Mouse (Mus musculus) forebrain, postnatal 0 days (tissue): ENCODE measurements at regions not wholly inside any gene's neighbourhood (a gene's known extent, or its start where the extent isn't known, plus 50 kb on each side); places are given as distances from the start of the nearest gene placed in this dataset.
A peak's percentile ranks its signal among the peaks of the same experiment; 100 is the strongest.

Experiments
- ATAC-seq: fragments of 200-750 bp; cut with Nextera tagmentation; 2 replicates; pipeline ENCODE4 v1.8.0; 2017; ENCODE audit warnings: mild to moderate bottlenecking, moderate library complexity
- DNase-seq: peaks from one replicate; pipeline ENCODE4 v3.0.0-alpha.2; 2015
- H3K27ac ChIP-seq: fragments of 300-500 bp; sonication (generic); 2 replicates; pipeline ENCODE4 v1.5.1; 2014; ENCODE audit warnings: low read depth, mild to moderate bottlenecking, antibody characterized with exemption, low read length, moderate library complexity, mixed read lengths
- H3K27me3 ChIP-seq: fragments of 300-500 bp; sonication (generic); 2 replicates; pipeline ENCODE4 v1.6.1; 2014; ENCODE audit warnings: mild to moderate bottlenecking, low read length, mixed read lengths; ENCODE audit not compliant: insufficient read depth
- H3K36me3 ChIP-seq: fragments of 300-500 bp; sonication (generic); 2 replicates; pipeline ENCODE4 v1.6.1; 2014; ENCODE audit warnings: mild to moderate bottlenecking, moderate library complexity; ENCODE audit not compliant: insufficient read depth
- H3K4me1 ChIP-seq: fragments of 300-500 bp; sonication (generic); 2 replicates; pipeline ENCODE4 v1.6.1; 2014; ENCODE audit warnings: antibody characterized with exemption; ENCODE audit not compliant: insufficient read depth
- H3K4me2 ChIP-seq: fragments of 300-500 bp; sonication (generic); 2 replicates; pipeline ENCODE4 v1.6.1; 2014; ENCODE audit warnings: low read depth, mild to moderate bottlenecking, moderate library complexity
- H3K4me3 ChIP-seq: fragments of 300-500 bp; sonication (generic); 2 replicates; pipeline ENCODE4 v1.5.1; 2014; ENCODE audit warnings: low read depth, low read length, mixed read lengths
- H3K9ac ChIP-seq: fragments of 300-500 bp; sonication (generic); 2 replicates; pipeline ENCODE4 v1.6.1; 2014; ENCODE audit warnings: mild to moderate bottlenecking
- H3K9me3 ChIP-seq: fragments of 300-500 bp; sonication (generic); 2 replicates; pipeline ENCODE4 v1.6.1; 2016; ENCODE audit warnings: low read length
- CTCF ChIP-seq: sonication (generic); IDR thresholded peaks from 2 replicates; pipeline ENCODE4 v1.5.1; 2016; ENCODE audit warnings: antibody characterized with exemption, control low read depth, low read depth
- WGBS: fragments of 180-500 bp; shearing (Covaris S2); extraction: QIAGEN DNeasy Blood & Tissue Kit; methylation state at CpG from one replicate; pipeline ENCODE4 v1.1.7; 2014; 5-methylcytosine and 5-hydroxymethylcytosine counted together

DNA sequence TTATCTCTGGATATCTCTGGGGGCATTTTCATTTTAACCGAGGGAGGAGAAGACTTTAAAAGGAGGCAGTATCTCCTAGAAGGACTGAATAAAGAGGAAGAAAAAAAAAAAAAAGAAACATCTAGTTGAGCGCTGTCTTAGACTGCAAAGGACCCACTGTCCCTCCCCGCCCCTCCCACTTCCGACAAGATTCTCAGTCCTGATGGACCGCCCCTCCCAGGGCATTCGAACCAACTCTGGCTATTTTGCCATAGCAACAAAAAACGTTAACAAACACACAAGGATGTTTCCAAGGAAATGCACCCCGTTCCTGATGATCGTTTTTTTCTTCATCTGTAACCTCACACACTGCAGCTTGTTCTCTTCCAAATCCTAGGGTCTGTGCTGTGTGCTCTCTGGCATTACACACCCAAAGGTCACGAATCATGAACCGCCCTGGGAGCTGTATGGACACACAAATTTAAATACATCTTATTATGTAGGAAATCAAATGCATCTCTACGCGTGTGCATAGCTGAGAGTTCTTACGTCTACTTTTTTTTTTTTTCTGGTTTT, 75.8 kb downstream of the Rnd3 start:
- no peak for DNase-seq
- Histone ChIP-seq H3K27ac (no peak overlapping the region), H3K27me3 (no peaks in the 10 kb centered on the region), H3K4me3 (no peak overlapping the region), H3K9me3 (no peaks in the 10 kb centered on the region), H3K36me3 (no peaks in the 10 kb centered on the region), H3K9ac (no peak overlapping the region), H3K4me1 (no peaks in the 10 kb centered on the region), H3K4me2 (no peak overlapping the region)
- no peak for TF ChIP-seq CTCF
- 70% methylated on average over 14 of the region's 14 CpGs for WGBS
- no peak for ATAC-seq

- Histone ChIP-seq H3K27me3 (no peaks in the 10 kb centered on the region), H3K4me1 (no peaks in the 10 kb centered on the region), H3K9ac (no peak overlapping the region), H3K4me2 (no peak overlapping the region), H3K36me3 (no peaks in the 10 kb centered on the region), H3K9me3 (no peaks in the 10 kb centered on the region), H3K27ac (no peak overlapping the region), H3K4me3 (no peak overlapping the region)
- ATAC-seq (no peak), DNase-seq (no peak)
- no peak for TF ChIP-seq CTCF
- 79% methylated on average over 6 of the region's 6 CpGs for WGBS
Observed at GRCm38 (mm10) chr2:51072346-51072885, 76.5 kb downstream of the Rnd3 start.

DNA sequence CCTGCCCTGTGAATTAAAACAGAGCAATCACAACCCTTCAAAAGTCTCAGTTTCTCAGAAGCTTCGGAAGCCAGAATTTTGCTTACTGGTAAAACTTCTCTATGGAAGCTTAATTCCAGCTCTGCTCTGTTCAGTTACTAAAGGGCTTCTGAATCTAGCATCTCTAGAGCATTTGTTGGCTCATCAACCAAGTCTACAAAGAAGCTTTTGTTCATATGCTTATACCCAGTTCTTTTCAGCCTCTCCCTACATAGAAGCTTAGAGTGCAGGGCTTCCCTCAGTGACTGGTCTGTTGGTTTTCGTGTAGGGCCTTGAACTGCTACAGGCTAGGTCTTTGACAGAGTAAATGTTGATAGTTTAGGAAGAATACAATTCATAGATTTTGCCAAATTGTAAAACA, 78.0 kb downstream of the Rnd3 start:
- ATAC-seq (no peak), DNase-seq (no peak)
- Histone ChIP-seq H3K9ac (no peak overlapping the region), H3K9me3 (no peaks in the 10 kb centered on the region), H3K4me2 (no peak overlapping the region), H3K4me1 (no peaks in the 10 kb centered on the region), H3K4me3 (no peak overlapping the region), H3K27ac (no peak overlapping the region), H3K27me3 (no peaks in the 10 kb centered on the region), H3K36me3 (no peaks in the 10 kb centered on the region)
- no peak for TF ChIP-seq CTCF
- whole genome bisulfite sequencing, result 39% methylated on average over 2 of the region's 2 CpGs

DNA sequence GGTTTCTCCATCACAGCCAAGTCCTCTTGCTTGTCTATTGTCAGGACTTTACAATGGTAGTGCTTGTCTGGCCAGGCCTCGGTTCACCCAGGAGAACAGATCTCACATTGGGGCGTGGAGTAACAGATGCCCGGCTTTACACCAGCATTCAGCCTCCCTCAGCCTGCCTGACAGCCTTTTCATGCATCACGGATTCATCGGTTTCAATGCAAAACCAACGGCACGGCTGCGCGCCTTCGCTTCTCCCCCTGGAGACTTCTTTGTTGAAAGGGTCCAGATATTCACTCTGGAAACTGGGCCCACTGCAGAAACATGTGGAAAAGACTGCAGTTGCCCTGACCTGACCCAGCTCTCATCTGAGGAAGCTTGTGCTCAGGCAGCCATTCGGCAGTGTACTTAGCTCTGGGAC, 82.5 kb downstream of the Rnd3 start:
- Histone ChIP-seq H3K27ac (peak overlapping the region; percentile 59), H3K9me3 (no peaks in the 10 kb centered on the region; the same call in 1 of the 2 replicates), H3K4me1 (no peaks in the 10 kb centered on the region), H3K27me3 (no peaks in the 10 kb centered on the region), H3K36me3 (no peaks in the 10 kb centered on the region), H3K4me3 (no peak overlapping the region), H3K4me2 (peak overlapping the region; percentile 29), H3K9ac (peak overlapping the region; percentile 7; the same call in 1 of the 2 replicates)
- 4% methylated on average over 11 of the region's 11 CpGs for WGBS
- ATAC-seq, result peak; percentile 85
- no peak for TF ChIP-seq CTCF
- DNase-seq, result peak; percentile 71

DNA sequence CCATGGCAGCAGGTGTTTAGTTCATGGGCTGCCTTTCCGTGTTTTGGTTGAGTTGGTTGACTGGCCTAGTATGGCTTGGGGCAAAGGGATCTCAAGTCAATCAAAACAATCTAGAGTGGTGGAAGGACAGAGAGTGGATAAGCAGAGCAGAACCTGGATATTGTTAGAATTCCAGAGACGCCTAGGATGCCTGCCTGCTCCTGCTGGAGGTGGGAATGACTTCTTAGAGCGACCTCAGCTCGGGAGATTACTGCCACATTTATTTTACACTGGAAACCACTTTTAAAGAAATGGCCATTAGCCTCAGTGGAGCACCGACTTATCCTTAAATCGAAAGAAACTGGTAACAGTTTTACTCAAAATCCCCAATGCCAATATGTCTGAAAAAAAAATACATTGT, 83.1 kb downstream of the Rnd3 start:
- Histone ChIP-seq H3K27ac (peak overlapping the region; percentile 59; the same call in 1 of the 2 replicates), H3K9me3 (no peaks in the 10 kb centered on the region; the same call in 1 of the 2 replicates), H3K4me2 (no peak overlapping the region), H3K9ac (no peak overlapping the region), H3K36me3 (no peaks in the 10 kb centered on the region), H3K27me3 (no peaks in the 10 kb centered on the region), H3K4me3 (no peak overlapping the region), H3K4me1 (no peaks in the 10 kb centered on the region)
- WGBS, result 41% methylated on average over 6 of the region's 6 CpGs
- ATAC-seq, result no peak
- DNase-seq, result no peak
- TF ChIP-seq CTCF, result no peak

DNA sequence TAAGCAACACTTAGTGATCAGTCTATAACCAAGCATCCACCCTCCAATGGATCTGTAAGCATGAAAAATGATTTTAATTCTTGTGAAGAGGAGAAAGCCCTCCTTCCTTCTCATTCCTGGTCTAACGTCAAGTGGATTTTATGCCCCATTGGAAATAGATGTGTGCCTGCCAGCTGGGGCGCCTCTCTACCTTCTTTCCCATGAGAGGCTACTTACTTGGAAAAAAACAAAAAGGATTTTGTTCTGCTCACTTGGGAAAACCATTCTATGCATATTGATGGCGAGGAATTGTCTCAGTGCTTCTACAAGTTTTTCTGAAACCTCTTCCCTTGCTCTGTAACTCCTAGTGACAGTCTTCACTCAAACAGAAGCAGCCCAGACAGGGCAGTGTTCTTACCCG, 84.1 kb downstream of the Rnd3 start:
- H3K27ac ChIP-seq, result no peak overlapping the region
- H3K27me3 ChIP-seq, result no peaks in the 10 kb centered on the region
- ATAC-seq, result no peak
- no peaks in the 10 kb centered on the region for H3K36me3 ChIP-seq
- no peak overlapping the region for H3K4me2 ChIP-seq
- no peak for TF ChIP-seq CTCF
- no peaks in the 10 kb centered on the region; the same call in 1 of the 2 replicates for H3K9me3 ChIP-seq
- no peak overlapping the region for H3K9ac ChIP-seq
- no peak for DNase-seq
- WGBS, result 51% methylated on average over 4 of the region's 4 CpGs
- no peaks in the 10 kb centered on the region for H3K4me1 ChIP-seq
- no peak overlapping the region for H3K4me3 ChIP-seq

DNA sequence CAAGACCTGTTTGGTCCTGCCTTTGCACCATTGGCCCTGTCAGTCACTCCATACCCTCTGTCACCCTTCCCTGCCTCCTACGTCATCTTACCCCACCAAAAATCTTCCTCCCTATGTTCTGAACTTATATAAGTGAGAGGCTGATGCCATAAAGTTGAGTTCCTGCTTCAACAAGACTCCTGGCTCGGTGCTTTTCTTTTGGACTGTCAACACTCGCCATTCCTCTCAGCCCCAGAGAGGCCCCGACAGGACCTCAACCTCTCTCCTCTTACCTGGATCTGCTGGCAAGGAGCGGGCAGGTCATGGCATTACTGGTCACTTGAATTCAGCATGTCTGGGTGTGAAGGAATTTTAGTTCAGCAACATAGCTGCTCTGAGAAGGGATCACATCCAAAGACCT, 86.9 kb downstream of the Rnd3 start:
- H3K36me3 ChIP-seq, result no peaks in the 10 kb centered on the region
- no peaks in the 10 kb centered on the region for H3K4me1 ChIP-seq
- WGBS, result 98% methylated on average over 5 of the region's 5 CpGs
- no peak overlapping the region for H3K4me2 ChIP-seq
- no peaks in the 10 kb centered on the region for H3K27me3 ChIP-seq
- no peak overlapping the region for H3K27ac ChIP-seq
- H3K9me3 ChIP-seq, result no peaks in the 10 kb centered on the region; the same call in 1 of the 2 replicates
- no peak overlapping the region for H3K4me3 ChIP-seq
- no peak for ATAC-seq
- H3K9ac ChIP-seq, result no peak overlapping the region
- no peak for DNase-seq
- TF ChIP-seq CTCF, result no peak
